Mouse (Mus musculus) bone marrow, adult 2 months (tissue): ENCODE measurements around the gene Serpina1a.
"Not testable (repeated sequence)": the region's sequence is repeated elsewhere in the genome, so short reads cannot be mapped to it uniquely, and the experiment has no call there.

Experiments used
- CTCF ChIP-seq: fragments of 200-500 bp; IDR thresholded peaks from 2 replicates; pipeline ENCODE4 v1.5.1; 2011; ENCODE audit warnings: low read length, control low read depth; ENCODE audit not compliant: control insufficient read depth, insufficient read depth
- POLR2A ChIP-seq: fragments of 200-500 bp; IDR thresholded peaks from 2 replicates; pipeline ENCODE4 v1.6.1; 2011; ENCODE audit warnings: low read depth, mild to moderate bottlenecking, control low read depth, low read length, borderline replicate concordance; ENCODE audit not compliant: control insufficient read depth

DNA sequence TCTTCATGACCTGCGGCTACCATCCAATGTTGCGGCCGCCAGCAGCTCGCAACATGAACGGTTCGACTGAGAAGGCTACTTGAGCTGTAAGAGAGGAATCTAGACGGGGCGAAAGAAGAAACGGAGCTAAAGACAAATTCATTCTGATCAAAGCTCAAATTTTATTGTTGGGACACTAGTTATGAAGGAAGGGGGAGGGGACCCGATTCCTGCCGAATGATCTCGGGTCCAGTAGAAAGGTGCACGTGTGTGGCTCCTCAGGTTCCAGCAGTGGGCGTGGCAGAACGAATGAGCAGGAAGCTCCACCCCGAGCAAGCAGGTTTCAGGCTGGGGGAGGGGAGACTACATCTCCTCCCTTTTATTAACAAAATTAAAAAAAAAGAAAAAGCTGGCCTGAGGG, 45.8 kb upstream of the Serpina1a start:
- not testable (repeated sequence) for TF ChIP-seq CTCF, POLR2A
